9 mouse cellular contexts compared by ENCODE assay signal in the genomic region with DNA sequence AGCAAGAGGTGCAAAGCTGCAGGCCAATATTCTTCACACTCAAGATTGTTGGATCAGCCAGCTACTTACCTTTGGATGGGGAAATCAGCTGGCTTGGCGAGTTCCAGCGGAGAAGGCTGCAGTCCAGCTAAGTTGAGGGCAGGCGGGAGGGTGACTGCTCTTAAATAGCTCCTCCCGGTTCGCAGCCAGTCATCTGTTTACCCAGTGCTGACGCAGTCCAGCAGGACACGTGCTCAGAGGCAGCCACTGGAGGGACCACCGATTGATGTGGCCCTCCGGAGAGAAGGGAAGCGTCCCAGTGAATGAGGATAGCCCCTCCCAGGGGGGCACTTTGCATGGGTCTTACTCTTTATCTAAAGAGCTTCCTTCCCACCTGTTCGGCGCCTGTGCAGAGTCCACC. TPM values are rescaled to one million over a fixed set of nuclear protein-coding genes. Genes with fewer than 3 reads are reported as not detected.
DNase-seq lines count a peak whose midpoint lies in the region; ATAC-seq and TF ChIP-seq lines count a peak whose summit lies in the region.
"Had no signal": no experiment of that assay in that cellular context is flagged by ENCODE, and none has a peak within 500 bp of the region (broad histone marks: within the 10 kb centered on the region; RNA-seq: fewer than 3 reads in every experiment).

Gene Cck, minus strand, starts transcription at position 166 of the 400 bp plus-strand sequence.

- WGBS in forebrain, postnatal 0 days = 10% methylated on average over 12 of the region's 12 CpGs
- 2% methylated on average over 12 of the region's 12 CpGs for WGBS in lung, embryonic 15.5 days

- DNase-seq in embryo, embryonic 10.5 days (ENCODE audit: low spot score) = peak; percentile 73
- peak; percentile 46 for DNase-seq in forebrain, postnatal 0 days
- peak; percentile 27 to 28 for DNase-seq in heart, postnatal 36 days
- peak; percentile 42 to 67 for DNase-seq in layer of hippocampus, adult 2 months (ENCODE audit: low spot score in 2 of 2)
- DNase-seq in right cerebral cortex, postnatal 10 days (ENCODE audit: low spot score in 2 of 2) = peak; percentile 77 to 82
- DNase-seq in spleen, adult 12 weeks (ENCODE audit: low spot score) = no peak
- DNase-seq in cerebellum, adult 11 months = no peak

- peaks cover 3% of the 10 kb centered on the region; the same call in 1 of the 2 replicates for H3K4me1 ChIP-seq in forebrain, postnatal 0 days (ENCODE audit: insufficient read depth)
- peaks cover 21% of the 10 kb centered on the region for H3K4me1 ChIP-seq in lung, embryonic 15.5 days

- H3K4me2 ChIP-seq in forebrain, postnatal 0 days (ENCODE audit: low read depth) = peak within 1 kb of the TSS; percentile 65
- H3K4me2 ChIP-seq in lung, embryonic 15.5 days = peak within 1 kb of the TSS; percentile 47

- H3K9ac ChIP-seq in forebrain, postnatal 0 days = peak within 1 kb of the TSS; percentile 56
- no peak within 1 kb of the TSS for H3K9ac ChIP-seq in lung, embryonic 15.5 days

- ATAC-seq in forebrain, postnatal 0 days = peak; percentile 61
- 0 out of 2 replicates have a peak, but pooled peaks have one; percentile 59 for ATAC-seq in lung, embryonic 15.5 days (ENCODE audit: borderline replicate concordance, extremely low read depth, low FRiP score, low TSS enrichment)

- 0 out of 2 replicates have a peak within 1 kb of the TSS, but pooled peaks have one; percentile 35 for H3K27ac ChIP-seq in forebrain, postnatal 0 days (ENCODE audit: low read depth, low read length)
- peak within 1 kb of the TSS; percentile 91 for H3K27ac ChIP-seq in layer of hippocampus, adult 2 months
- no peak within 1 kb of the TSS for H3K27ac ChIP-seq in lung, embryonic 15.5 days

- intact Hi-C loops in heart, postnatal 36 days (cut with DNase I) = loop anchor here (5.0 kb wide), 1 partner anchor 57 kb away; no protein-coding TSS in a partner anchor

- H3K36me3 ChIP-seq in forebrain, postnatal 0 days (ENCODE audit: insufficient read depth) = no peaks in the 10 kb centered on the region
- no peaks in the 10 kb centered on the region for H3K36me3 ChIP-seq in lung, embryonic 15.5 days

- no peak for TF ChIP-seq CTCF in forebrain, postnatal 0 days (IDR thresholded peaks at IDR 0.05; ENCODE audit: low read depth)
- no peak for TF ChIP-seq CTCF in layer of hippocampus, adult 2 months (conservative IDR thresholded peaks at IDR 0.05)

- H3K27me3 ChIP-seq in forebrain, postnatal 0 days (ENCODE audit: insufficient read depth, low read length) = peaks cover 19% of the 10 kb centered on the region
- peaks cover 64% of the 10 kb centered on the region for H3K27me3 ChIP-seq in lung, embryonic 15.5 days

- H3K4me3 ChIP-seq in forebrain, postnatal 0 days (ENCODE audit: low read depth, low read length) = peak within 1 kb of the TSS; percentile 43
- peak within 1 kb of the TSS; percentile 61 for H3K4me3 ChIP-seq in layer of hippocampus, adult 2 months
- peak within 1 kb of the TSS; percentile 18 for H3K4me3 ChIP-seq in lung, embryonic 15.5 days
- H3K4me3 ChIP-seq: megakaryocyte, embryonic 14.5 days had no signal

- H3K9me3 ChIP-seq in forebrain, postnatal 0 days (ENCODE audit: low read length) = no peaks in the 10 kb centered on the region
- no peaks in the 10 kb centered on the region for H3K9me3 ChIP-seq in lung, embryonic 15.5 days
- H3K9me3 ChIP-seq: megakaryocyte, embryonic 14.5 days had no signal

RNA-seq across cellular contexts. Expression of gene Cck, which starts in this region (rescaled TPM):
- total RNA-seq in forebrain, postnatal 0 days (2014; rRNA removed) = 150 and 194 TPM in 2 replicates
- polyA plus RNA-seq in forebrain, postnatal 0 days (2015; fragmentation: Nextera tagmentation; extraction: Ambion mirVana) = 172 and 174 TPM in 2 replicates
- total RNA-seq in heart, postnatal 36 days (2021) = not detected
- 100 to 1,000 TPM; 667 to 672 TPM for total RNA-seq in layer of hippocampus, adult 2 months (2021)
- polyA plus RNA-seq in lung, embryonic 15.5 days (2015; fragmentation: Nextera tagmentation; extraction: Ambion mirVana) = 0.62 TPM in 1 of 2 replicates, not detected in the other

Comparison
In these comparisons a context has a peak if more than half of its experiments do, and no peak if none do; other contexts are left out.
1. RNA of gene Cck (total RNA-seq): 667 to 672 TPM in layer of hippocampus, adult 2 months and 150 to 194 TPM in forebrain, postnatal 0 days; not detected in heart, postnatal 36 days; every median in the first group is over 100 times any median in the second.
2. RNA of gene Cck (polyA plus RNA-seq): 172 to 174 TPM in forebrain, postnatal 0 days; 0.62 TPM in lung, embryonic 15.5 days; every median in the first group is over 100 times any median in the second.
3. Peak in DNase-seq in heart, postnatal 36 days; RNA of the gene not detected or under 1 TPM.
4. Peak in ATAC-seq, H3K4me3 ChIP-seq and H3K4me2 ChIP-seq in lung, embryonic 15.5 days; RNA of the gene not detected or under 1 TPM.
5. DNase-seq: peak in embryo, embryonic 10.5 days (single experiment), forebrain, postnatal 0 days (single experiment), layer of hippocampus, adult 2 months (2 of 2) and right cerebral cortex, postnatal 10 days (2 of 2); none in spleen, adult 12 weeks (single experiment) and cerebellum, adult 11 months (single experiment).
6. Peak in every context shown above with its lines, with median percentiles within 50 percentile points of each other: H3K4me3 ChIP-seq.